Mouse (Mus musculus) midbrain, embryonic 11.5 days (tissue): Measurements from ENCODE around the gene Ehhadh. TPM values are rescaled to one million over a fixed set of nuclear protein-coding genes. Genes with fewer than 3 reads are reported as not detected.

ENCODE experiments used
- ATAC-seq: fragments of 200-750 bp; cut with Nextera tagmentation; 2 replicates; pipeline ENCODE4 v1.8.0; 2017; ENCODE audit warnings: moderate TSS enrichment, moderate library complexity; ENCODE audit not compliant: low FRiP score
- DNase-seq: peaks from one replicate; pipeline ENCODE4 v3.0.0; 2015; ENCODE audit warnings: low spot score; ENCODE audit errors: missing footprints
- H3K27ac ChIP-seq: fragments of 300-500 bp; sonication (generic); 2 replicates; pipeline ENCODE4 v1.5.1; 2014; ENCODE audit warnings: low read depth, low read length
- H3K27me3 ChIP-seq: fragments of 300-500 bp; sonication (generic); 2 replicates; pipeline ENCODE4 v1.6.1; 2014; ENCODE audit warnings: mild to moderate bottlenecking, low read length, moderate library complexity, mixed read lengths; ENCODE audit not compliant: control insufficient read depth, insufficient read depth
- H3K36me3 ChIP-seq: fragments of 300-500 bp; sonication (generic); 2 replicates; pipeline ENCODE4 v1.6.1; 2014; ENCODE audit warnings: mild to moderate bottlenecking, low read length, moderate library complexity, mixed read lengths; ENCODE audit not compliant: control insufficient read depth, insufficient read depth
- H3K4me1 ChIP-seq: fragments of 300-500 bp; sonication (generic); 2 replicates; pipeline ENCODE4 v1.6.1; 2014; ENCODE audit warnings: low read length; ENCODE audit not compliant: control insufficient read depth, insufficient read depth
- H3K4me2 ChIP-seq: fragments of 300-500 bp; sonication (generic); 2 replicates; pipeline ENCODE4 v1.6.1; 2014; ENCODE audit warnings: mild to moderate bottlenecking, moderate library complexity
- H3K4me3 ChIP-seq: fragments of 300-500 bp; sonication (generic); 2 replicates; pipeline ENCODE4 v1.5.1; 2014; ENCODE audit warnings: low read depth, low read length
- H3K9ac ChIP-seq: fragments of 300-500 bp; sonication (generic); 2 replicates; pipeline ENCODE4 v1.6.1; 2014; ENCODE audit warnings: low read length
- H3K9me3 ChIP-seq: fragments of 300-500 bp; sonication (generic); 2 replicates; pipeline ENCODE4 v1.6.1; 2016; ENCODE audit warnings: low read length; ENCODE audit not compliant: control insufficient read depth
- WGBS: fragments of 180-500 bp; shearing (Covaris S2); extraction: QIAGEN DNeasy Blood & Tissue Kit; methylation state at CpG from one replicate; pipeline ENCODE4 v1.1.7; 2014; 5-methylcytosine and 5-hydroxymethylcytosine counted together
- polyA plus RNA-seq: library from polyadenylated mRNA; unstranded; fragments of >200 nt; fragmentation: Nextera tagmentation; extraction: Ambion mirVana; gene quantifications from 2 replicates; pipeline ENCODE4 v1.2.1, GENCODE M21; 2014

Ehhadh gene
- polyA plus RNA-seq: 1.9 and 2.0 TPM in 2 replicates

- H3K9me3 ChIP-seq: no peaks in the 10 kb centered on the region; the same call in 1 of the 2 replicates
- 9% methylated on average over 28 of the region's 28 CpGs for WGBS
- peak within 1 kb of the TSS; percentile 40 for H3K4me3 ChIP-seq
- H3K4me1 ChIP-seq: peaks cover 7% of the 10 kb centered on the region; the same call in 1 of the 2 replicates
- peak within 1 kb of the TSS; percentile 72 for H3K4me2 ChIP-seq
- H3K27ac ChIP-seq: no peak within 1 kb of the TSS
- ATAC-seq (peak; percentile 91), DNase-seq (peak; percentile 93)
- H3K36me3 ChIP-seq: no peaks in the 10 kb centered on the region
- H3K9ac ChIP-seq: peak within 1 kb of the TSS; percentile 63
- no peaks in the 10 kb centered on the region; the same call in 1 of the 2 replicates for H3K27me3 ChIP-seq
Measured at GRCm38 (mm10) chr16:21787516-21788353, at the start of gene Ehhadh. Gene Ehhadh, minus strand, starts transcription at chr16:21787807.

- WGBS: 70% methylated on average over 7 of the region's 7 CpGs
- Histone ChIP-seq H3K27me3 (no peaks in the 10 kb centered on the region), H3K36me3 (no peaks in the 10 kb centered on the region), H3K4me1 (0 out of 2 replicates have a peak, but pooled peaks cover 2% of the 10 kb centered on the region), H3K4me2 (no peak overlapping the region), H3K9me3 (no peaks in the 10 kb centered on the region), H3K27ac (no peak overlapping the region), H3K4me3 (no peak overlapping the region), H3K9ac (no peak overlapping the region)
- DNase-seq: no peak
- no peak for ATAC-seq
Measured at GRCm38 (mm10) chr16:21836311-21837072, 48.9 kb upstream of the Ehhadh start.

- H3K27me3 ChIP-seq: no peaks in the 10 kb centered on the region
- no peak overlapping the region for H3K27ac ChIP-seq
- no peak overlapping the region for H3K9ac ChIP-seq
- H3K4me1 ChIP-seq: 0 out of 2 replicates have a peak, but pooled peaks cover 2% of the 10 kb centered on the region
- no peak overlapping the region for H3K4me3 ChIP-seq
- DNase-seq (no peak), ATAC-seq (no peak)
- H3K36me3 ChIP-seq: no peaks in the 10 kb centered on the region
- no peak overlapping the region for H3K4me2 ChIP-seq
- no peaks in the 10 kb centered on the region for H3K9me3 ChIP-seq
- 62% methylated on average over 7 of the region's 7 CpGs for WGBS
Measured at GRCm38 (mm10) chr16:21835584-21835931, 48.0 kb upstream of the Ehhadh start.

- H3K27ac ChIP-seq: no peak overlapping the region
- ATAC-seq (no peak), DNase-seq (no peak)
- H3K4me2 ChIP-seq: no peak overlapping the region
- WGBS: 89% methylated on average over 8 of the region's 8 CpGs
- no peak overlapping the region for H3K9ac ChIP-seq
- 0 out of 2 replicates have a peak, but pooled peaks cover 2% of the 10 kb centered on the region for H3K4me1 ChIP-seq
- no peaks in the 10 kb centered on the region for H3K36me3 ChIP-seq
- no peak overlapping the region for H3K4me3 ChIP-seq
- H3K27me3 ChIP-seq: no peaks in the 10 kb centered on the region
- no peaks in the 10 kb centered on the region for H3K9me3 ChIP-seq
Measured at GRCm38 (mm10) chr16:21834866-21835583, 47.4 kb upstream of the Ehhadh start.

GRCm38 (mm10) chr16:21833970-21834369, 46.4 kb upstream of the Ehhadh start:
- no peak for ATAC-seq
- 80% methylated on average over 10 of the region's 10 CpGs for WGBS
- no peak overlapping the region for H3K9ac ChIP-seq

GRCm38 (mm10) chr16:21833469-21833868, 45.9 kb upstream of the Ehhadh start:
- Histone ChIP-seq H3K4me2 (no peak overlapping the region), H3K4me3 (no peak overlapping the region), H3K27me3 (no peaks in the 10 kb centered on the region), H3K9me3 (no peaks in the 10 kb centered on the region), H3K9ac (no peak overlapping the region), H3K27ac (no peak overlapping the region), H3K36me3 (no peaks in the 10 kb centered on the region), H3K4me1 (0 out of 2 replicates have a peak, but pooled peaks cover 2% of the 10 kb centered on the region)
- no peak for ATAC-seq
- WGBS: 59% methylated on average over 1 of the region's 1 CpGs
- DNase-seq: no peak

More at GRCm38 (mm10) chr16:21833970-21834369, 46.4 kb upstream of the Ehhadh start:
- Histone ChIP-seq H3K27me3 (no peaks in the 10 kb centered on the region), H3K4me2 (no peak overlapping the region), H3K36me3 (no peaks in the 10 kb centered on the region), H3K9me3 (no peaks in the 10 kb centered on the region), H3K4me3 (no peak overlapping the region), H3K27ac (no peak overlapping the region), H3K4me1 (0 out of 2 replicates have a peak, but pooled peaks cover 2% of the 10 kb centered on the region)
- DNase-seq: no peak

- Histone ChIP-seq H3K9me3 (no peaks in the 10 kb centered on the region), H3K27me3 (no peaks in the 10 kb centered on the region), H3K36me3 (no peaks in the 10 kb centered on the region), H3K9ac (no peak overlapping the region), H3K4me1 (0 out of 2 replicates have a peak, but pooled peaks cover 2% of the 10 kb centered on the region), H3K4me2 (no peak overlapping the region), H3K27ac (no peak overlapping the region), H3K4me3 (no peak overlapping the region)
- DNase-seq: no peak
- 79% methylated on average over 5 of the region's 5 CpGs for WGBS
- ATAC-seq: no peak
Measured at GRCm38 (mm10) chr16:21831764-21832163, 44.2 kb upstream of the Ehhadh start.

GRCm38 (mm10) chr16:21830784-21831183, 43.2 kb upstream of the Ehhadh start:
- WGBS: 64% methylated on average over 6 of the region's 6 CpGs
- H3K27ac ChIP-seq: no peak overlapping the region
- DNase-seq (no peak), ATAC-seq (no peak)
- H3K9ac ChIP-seq: no peak overlapping the region
- H3K9me3 ChIP-seq: no peaks in the 10 kb centered on the region
- no peak overlapping the region for H3K4me3 ChIP-seq
- no peaks in the 10 kb centered on the region for H3K36me3 ChIP-seq
- 0 out of 2 replicates have a peak, but pooled peaks cover 2% of the 10 kb centered on the region for H3K4me1 ChIP-seq
- no peaks in the 10 kb centered on the region for H3K27me3 ChIP-seq
- no peak overlapping the region for H3K4me2 ChIP-seq
